Mouse (Mus musculus) MEL (cell line): ENCODE data around the gene Diras2.

Source experiments
- BHLHE40 ChIP-seq: IDR thresholded peaks from 2 replicates; pipeline ENCODE4 v1.6.1; 2012; ENCODE audit warnings: low read depth, mild to moderate bottlenecking, inconsistent platforms, low read length, improper control_type of control experiment, borderline replicate concordance
- CTCF ChIP-seq, 3 experiments: IDR thresholded peaks in 2 of 3; conservative IDR thresholded peaks in 1 of 3; 2 replicates each; pipeline ENCODE4 v1.5.1; 2011 to 2012; ENCODE audit warnings: low read length in 3 of 3, low read depth in 2 of 3, mild to moderate bottlenecking in 2 of 3, improper control_type of control experiment in 1 of 3, inconsistent platforms in 1 of 3, mixed read lengths in 1 of 3, moderate library complexity in 1 of 3; ENCODE audit not compliant: control insufficient read depth in 1 of 3, insufficient read depth in 1 of 3, poor library complexity in 1 of 3, severe bottlenecking in 1 of 3
- GABPA ChIP-seq: IDR thresholded peaks from 2 replicates; pipeline ENCODE4 v1.6.1; 2012; ENCODE audit warnings: low read depth, mild to moderate bottlenecking, inconsistent platforms, low read length, improper control_type of control experiment, moderate library complexity
- GATA1 ChIP-seq: IDR thresholded peaks from 2 replicates; pipeline ENCODE4 v1.6.1; 2011; ENCODE audit warnings: low read depth, low read length, improper control_type of control experiment
- KAT2A ChIP-seq: conservative IDR thresholded peaks from 2 replicates; pipeline ENCODE4 v1.6.1; 2012; ENCODE audit warnings: low read depth, low read length, improper control_type of control experiment, inconsistent platforms
- MAFK ChIP-seq: IDR thresholded peaks from 2 replicates; pipeline ENCODE4 v1.6.1; 2011; ENCODE audit warnings: low read depth, mild to moderate bottlenecking, low read length, improper control_type of control experiment, borderline replicate concordance
- POLR2A ChIP-seq, 2 experiments: IDR thresholded peaks; 2 replicates each; pipeline ENCODE4 v1.6.1; 2011 to 2012; ENCODE audit warnings: low read length in 2 of 2, mild to moderate bottlenecking in 2 of 2, control low read depth in 1 of 2, improper control_type of control experiment in 1 of 2, low read depth in 1 of 2, moderate library complexity in 1 of 2; ENCODE audit not compliant: control insufficient read depth in 1 of 2, insufficient read depth in 1 of 2, poor library complexity in 1 of 2

DNA sequence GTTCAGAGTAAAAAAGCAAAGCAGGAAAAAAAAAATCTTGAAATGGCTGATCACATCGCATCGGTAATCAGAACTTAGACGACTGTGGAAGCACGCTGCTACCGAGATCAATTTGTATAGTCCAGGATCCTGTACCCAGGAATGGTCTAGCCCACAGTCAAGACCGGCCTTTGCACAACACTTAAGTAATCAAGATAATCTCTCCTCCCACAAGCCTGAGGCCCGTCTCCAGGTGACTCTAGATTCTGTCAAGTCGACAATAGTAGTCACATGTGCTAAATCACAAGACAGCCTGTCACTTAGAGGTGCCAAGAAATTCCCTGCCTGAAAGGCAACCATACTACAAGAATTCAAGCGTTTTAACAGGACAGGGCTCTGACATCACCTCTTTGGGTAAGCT is at the start of gene Diras2:
- TF ChIP-seq POLR2A (IDR thresholded peaks at IDR 0.05; ENCODE audit: control insufficient read depth in 1 of 2, insufficient read depth in 1 of 2, low read depth in 1 of 2, low read length in 2 of 2, poor library complexity in 1 of 2) (no peak), MAFK (no peak), CTCF (IDR thresholded peaks at IDR 0.05 in 2 of 3, conservative IDR thresholded peaks at IDR 0.05 in 1 of 3; ENCODE audit: control insufficient read depth in 1 of 3, insufficient read depth in 1 of 3, low read depth in 2 of 3, low read length in 3 of 3, poor library complexity in 1 of 3, severe bottlenecking in 1 of 3) (no peak), KAT2A (no peak), BHLHE40 (no peak), GATA1 (no peak), GABPA (no peak)
